Mouse (Mus musculus) erythroblast, embryonic 14.5 days (primary cell): Measurements from ENCODE around the gene Nrtn. TPM values are rescaled to one million over a fixed set of nuclear protein-coding genes. Genes with fewer than 3 reads are reported as not detected.
A peak's percentile ranks its signal among the peaks of the same experiment; 100 is the strongest.

Experiments
- H3K27me3 ChIP-seq: 2 replicates; pipeline ENCODE4 v1.6.1; 2012; ENCODE audit warnings: inconsistent platforms; ENCODE audit not compliant: control insufficient read depth
- H3K36me3 ChIP-seq: 2 replicates; pipeline ENCODE4 v1.6.1; 2012; ENCODE audit warnings: mild to moderate bottlenecking, inconsistent platforms; ENCODE audit not compliant: control insufficient read depth
- H3K4me1 ChIP-seq: 2 replicates; pipeline ENCODE4 v1.6.1; 2012; ENCODE audit warnings: inconsistent platforms; ENCODE audit not compliant: control insufficient read depth
- H3K4me3 ChIP-seq: replicated peaks from 2 replicates; pipeline ENCODE3; 2012; ENCODE audit warnings: moderate library complexity, mild to moderate bottlenecking, inconsistent platforms
- H3K9me3 ChIP-seq: 2 replicates; pipeline ENCODE4 v1.6.1; 2012; ENCODE audit warnings: low read length, inconsistent platforms, mixed read lengths; ENCODE audit not compliant: control insufficient read depth
- GATA1 ChIP-seq: IDR thresholded peaks from 2 replicates; pipeline ENCODE4 v1.6.1; 2012; ENCODE audit warnings: low read length, inconsistent platforms, mixed read lengths
- TAL1 ChIP-seq: IDR thresholded peaks from 3 replicates; pipeline ENCODE4 v1.6.1; 2012; ENCODE audit warnings: low read length, inconsistent platforms, mixed read lengths
- polyA plus RNA-seq: library from polyadenylated mRNA; stranded (reverse); fragments of >175 nt; gene quantifications from 2 replicates; pipeline ENCODE4 v1.2.3, GENCODE M21; 2012

The Nrtn gene
- polyA plus RNA-seq, 1 experiment, result 2.2 TPM

DNA sequence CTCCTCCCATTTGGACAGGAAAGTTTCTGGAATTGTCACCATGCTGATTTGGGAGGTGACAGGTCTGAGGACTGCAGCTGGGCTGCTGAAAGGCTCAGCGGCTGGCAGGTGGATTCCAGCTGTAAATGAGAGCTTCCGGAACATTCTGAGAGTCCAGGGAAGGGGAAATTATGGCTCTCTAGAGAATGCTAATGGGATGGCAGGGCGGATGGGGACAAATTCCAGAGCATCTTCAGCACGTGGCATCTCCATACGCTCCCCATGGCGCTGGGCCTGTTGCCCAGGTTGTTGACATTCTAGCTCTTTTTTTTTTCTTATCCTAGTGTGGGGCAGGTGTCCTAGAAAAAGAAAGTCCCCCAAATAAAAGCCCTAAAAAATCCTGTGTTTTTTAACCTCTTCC lies 28.2 kb downstream of the Nrtn start:
- peaks cover 58% of the 10 kb centered on the region for H3K27me3 ChIP-seq
- H3K4me3 ChIP-seq, result no peak overlapping the region
- TF ChIP-seq TAL1 (no peak), GATA1 (no peak)
- H3K9me3 ChIP-seq, result no peaks in the 10 kb centered on the region
- H3K36me3 ChIP-seq, result peaks cover 5% of the 10 kb centered on the region
- peaks cover 22% of the 10 kb centered on the region for H3K4me1 ChIP-seq

DNA sequence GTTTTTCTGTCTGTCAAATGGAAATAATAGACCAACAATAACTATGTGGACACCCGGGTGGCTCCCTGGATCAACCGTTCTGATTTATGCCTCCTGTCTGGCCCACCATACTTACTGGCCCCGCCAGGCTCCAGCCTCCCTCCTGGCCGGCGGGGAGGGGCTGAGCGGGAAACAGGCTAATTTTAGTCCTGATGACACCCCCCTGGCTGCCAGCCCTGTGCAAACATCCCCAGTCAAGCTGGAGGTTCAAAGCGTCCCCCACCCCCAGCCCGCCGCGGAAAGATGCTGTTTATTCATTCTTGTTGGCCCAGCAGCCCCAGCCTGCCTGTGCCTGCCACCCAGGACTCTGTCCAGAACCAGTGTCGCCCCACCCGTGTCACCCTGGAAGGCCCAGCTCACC lies 29.2 kb downstream of the Nrtn start:
- Histone ChIP-seq H3K4me1 (peaks cover 22% of the 10 kb centered on the region), H3K36me3 (peaks cover 16% of the 10 kb centered on the region), H3K9me3 (no peaks in the 10 kb centered on the region), H3K4me3 (no peak overlapping the region), H3K27me3 (peaks cover 53% of the 10 kb centered on the region)
- no peak for TF ChIP-seq GATA1
- no peak for TF ChIP-seq TAL1

DNA sequence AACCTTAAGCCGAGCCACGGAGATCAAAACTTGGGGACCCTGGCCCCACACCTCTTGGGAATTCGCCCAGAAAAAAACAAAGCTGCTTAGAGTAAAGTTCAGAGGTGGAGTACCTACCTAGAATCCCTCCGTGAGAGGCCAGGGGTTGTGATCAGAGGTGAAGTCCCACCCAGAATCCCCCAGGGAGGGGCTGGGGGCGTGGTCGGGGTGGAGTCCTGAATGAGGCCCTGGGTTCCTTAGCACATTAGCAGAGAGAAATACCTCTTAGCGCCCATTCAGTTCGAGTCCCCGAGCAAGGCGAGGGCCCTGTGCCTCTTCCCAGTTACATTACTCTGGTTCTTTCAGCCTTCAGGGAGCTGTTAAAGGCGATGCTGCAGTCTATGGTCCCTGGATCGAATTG lies 29.7 kb downstream of the Nrtn start:
- Histone ChIP-seq H3K4me1 (peaks cover 22% of the 10 kb centered on the region), H3K27me3 (peaks cover 51% of the 10 kb centered on the region), H3K36me3 (peaks cover 20% of the 10 kb centered on the region), H3K9me3 (no peaks in the 10 kb centered on the region), H3K4me3 (no peak overlapping the region)
- TF ChIP-seq TAL1 (no peak), GATA1 (no peak)

DNA sequence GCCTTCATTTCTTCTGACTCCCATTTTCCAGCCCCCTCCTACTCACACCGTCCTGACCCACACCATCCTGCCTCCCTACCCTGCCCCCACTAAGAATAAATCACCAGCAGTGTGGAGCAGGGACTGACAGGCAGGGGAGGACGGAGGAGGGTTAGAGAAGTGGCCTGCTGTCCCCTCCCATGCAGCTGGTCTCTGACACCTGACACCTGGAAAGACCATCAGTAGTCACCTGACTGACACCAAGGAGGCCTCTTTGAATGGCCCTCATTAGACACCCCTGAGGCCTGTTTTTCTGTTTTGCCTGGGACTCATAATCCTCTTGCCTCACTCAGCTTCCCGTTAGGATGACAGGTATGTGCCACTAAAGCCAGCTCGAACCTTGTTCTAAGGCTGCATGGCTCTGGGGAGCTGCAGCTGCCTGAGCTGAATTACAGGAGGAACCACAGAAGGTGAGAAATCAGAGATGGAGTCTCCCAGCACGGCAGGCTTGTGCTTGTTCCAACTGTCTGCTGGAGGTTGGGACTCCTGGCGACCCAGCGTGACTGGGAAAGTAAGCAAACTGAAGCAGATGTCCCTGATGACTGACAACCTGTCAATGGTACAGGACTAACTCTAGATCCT lies 30.2 kb downstream of the Nrtn start:
- Histone ChIP-seq H3K4me3 (no peak overlapping the region), H3K27me3 (peaks cover 47% of the 10 kb centered on the region), H3K9me3 (no peaks in the 10 kb centered on the region), H3K36me3 (peaks cover 25% of the 10 kb centered on the region), H3K4me1 (peaks cover 22% of the 10 kb centered on the region)
- no peak for TF ChIP-seq GATA1
- TF ChIP-seq TAL1, result no peak

DNA sequence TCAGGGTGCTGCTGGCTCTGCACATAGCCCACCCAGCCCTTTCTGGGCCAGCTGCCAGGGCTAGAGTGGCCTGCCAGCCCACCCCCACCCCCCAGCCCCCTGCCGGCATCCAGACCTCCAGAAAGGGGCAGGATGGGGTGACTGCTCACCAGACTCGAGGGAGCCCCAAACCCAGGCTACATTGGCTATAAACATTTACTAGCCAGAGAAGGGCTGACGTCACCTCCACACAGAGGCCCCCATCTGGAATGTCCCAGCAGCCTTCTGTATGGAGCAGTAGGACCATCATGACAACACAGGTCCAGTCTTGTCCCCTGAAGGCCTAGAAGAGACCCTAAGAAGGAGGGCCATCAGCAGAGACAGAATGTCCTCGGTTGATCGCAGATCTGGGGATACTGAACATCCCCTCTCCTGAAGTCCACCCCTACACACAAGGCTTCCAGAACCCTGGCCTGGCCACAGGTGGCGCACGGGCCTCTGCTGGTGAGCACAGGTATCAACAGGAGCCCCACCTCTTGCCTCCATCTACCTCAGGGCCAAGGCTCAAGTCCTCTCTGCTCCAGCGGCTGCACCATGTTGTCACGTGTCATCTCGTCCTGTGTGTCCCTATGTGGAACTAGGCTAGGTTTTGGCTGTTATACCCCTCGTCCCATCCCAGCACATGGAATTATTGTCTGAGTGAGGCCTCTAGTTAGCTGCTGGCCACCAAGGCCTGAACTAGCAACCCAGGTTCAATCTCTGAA lies 33.7 kb downstream of the Nrtn start:
- H3K9me3 ChIP-seq, result no peaks in the 10 kb centered on the region
- TF ChIP-seq GATA1, result no peak
- TF ChIP-seq TAL1, result no peak
- H3K4me3 ChIP-seq, result no peak overlapping the region
- peaks cover 37% of the 10 kb centered on the region for H3K4me1 ChIP-seq
- H3K36me3 ChIP-seq, result peaks cover 55% of the 10 kb centered on the region
- H3K27me3 ChIP-seq, result peaks cover 17% of the 10 kb centered on the region

DNA sequence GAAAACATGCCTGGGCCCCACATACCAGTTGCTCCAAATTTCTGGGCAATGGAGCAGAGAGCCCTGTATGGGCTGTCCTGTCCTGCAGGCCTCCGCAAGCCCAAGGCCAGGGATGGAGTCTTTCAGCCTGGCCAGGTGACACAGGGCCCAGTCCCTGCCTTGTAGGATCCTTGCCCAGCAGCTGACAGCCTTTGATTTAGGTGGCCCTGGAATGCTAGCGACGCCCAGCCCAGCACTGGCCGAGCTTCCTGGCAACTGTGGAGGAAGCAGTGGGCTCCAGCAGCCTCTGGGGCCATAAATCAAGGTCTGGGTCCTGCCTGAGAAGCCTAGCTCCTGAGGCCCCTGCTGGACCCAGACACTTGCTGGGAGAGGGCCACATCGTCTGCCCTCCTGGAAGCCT lies 34.9 kb downstream of the Nrtn start:
- TF ChIP-seq GATA1 (no peak), TAL1 (no peak)
- Histone ChIP-seq H3K36me3 (peaks cover 55% of the 10 kb centered on the region), H3K4me3 (no peak overlapping the region)

DNA sequence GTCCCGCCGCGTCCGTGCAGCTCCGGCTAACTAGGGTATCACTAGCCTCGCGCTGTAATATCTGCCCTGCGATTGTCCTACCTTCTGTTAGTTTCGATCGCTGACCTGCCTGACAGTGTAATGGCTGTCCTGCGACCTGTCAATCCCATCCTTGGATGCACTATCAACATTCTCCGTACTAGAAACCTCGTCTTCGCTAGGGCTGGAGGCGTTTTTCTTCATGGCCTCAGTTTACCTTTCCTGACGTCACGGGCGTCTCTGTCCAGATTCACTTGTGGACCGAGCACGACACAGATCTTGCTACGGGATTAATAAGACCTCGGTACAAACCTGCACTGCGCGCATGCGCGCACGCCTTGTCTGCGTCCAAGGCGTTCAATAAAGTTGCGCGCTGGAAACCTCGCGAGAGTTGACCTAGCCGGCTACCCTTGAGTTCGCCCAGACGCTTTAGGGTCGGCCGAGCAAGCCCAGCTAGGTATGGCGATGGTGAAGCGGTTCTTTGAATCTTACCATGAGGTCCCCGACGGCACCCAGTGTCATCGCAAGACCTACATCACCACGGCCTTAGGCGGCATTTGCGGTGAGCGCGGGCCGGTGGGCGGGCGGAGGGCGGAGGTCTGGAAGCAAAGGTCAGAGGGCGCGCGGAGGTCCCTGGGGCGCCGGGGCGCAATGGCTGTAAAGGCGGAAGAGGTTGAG lies 39.8 kb downstream of the Nrtn start, which contains the start of the genes Ndufa11 and Vmac:
Ndufa11 (plus strand) TSS at position 405 of the 696 bp plus-strand sequence.
Vmac (minus strand) TSS at position 660 of the 696 bp plus-strand sequence.
- Histone ChIP-seq H3K4me1 (peaks cover 55% of the 10 kb centered on the region), H3K36me3 (peaks cover 45% of the 10 kb centered on the region)

More for the DNA sequence above, 34.9 kb downstream of the Nrtn start:
- no peaks in the 10 kb centered on the region for H3K9me3 ChIP-seq
- peaks cover 7% of the 10 kb centered on the region for H3K27me3 ChIP-seq
- peaks cover 33% of the 10 kb centered on the region for H3K4me1 ChIP-seq

DNA sequence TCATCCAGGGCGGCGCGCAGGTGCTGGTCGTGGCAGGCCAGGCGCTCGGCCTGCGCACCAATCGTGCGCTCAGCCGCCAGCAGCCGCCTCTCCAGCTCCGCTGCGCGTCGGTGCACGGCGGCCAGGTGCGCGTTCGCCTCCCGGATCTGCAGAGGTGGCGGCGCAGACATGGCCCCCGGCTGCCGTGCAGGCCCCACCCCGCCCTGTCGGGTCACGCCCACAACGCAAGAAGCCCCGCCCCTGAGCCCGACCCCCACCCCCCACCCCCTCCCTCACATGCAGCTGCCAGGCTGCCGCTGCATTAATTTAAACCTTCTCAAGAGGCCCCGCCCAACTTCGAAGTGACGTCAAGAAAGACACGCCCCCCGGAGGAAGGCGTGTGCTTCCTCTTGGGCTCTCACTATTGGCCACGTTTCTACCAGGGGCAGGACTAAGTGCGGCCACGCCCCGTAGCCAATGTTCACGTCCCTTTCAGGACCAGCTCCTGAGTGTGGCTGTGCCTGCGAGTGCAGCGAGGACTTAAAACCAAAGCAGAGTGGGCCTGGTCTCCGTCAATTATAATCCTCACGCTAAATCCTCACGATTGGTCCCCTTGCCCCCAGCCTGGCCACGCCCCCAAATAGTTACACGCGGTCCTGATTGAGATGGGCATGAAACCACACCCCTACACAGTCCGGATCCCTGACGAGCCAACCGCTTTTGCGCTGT lies 40.5 kb downstream of the Nrtn start:
- peak overlapping the region; percentile 87 for H3K4me3 ChIP-seq
- peaks cover 45% of the 10 kb centered on the region for H3K36me3 ChIP-seq
- no peaks in the 10 kb centered on the region for H3K27me3 ChIP-seq
- TF ChIP-seq GATA1, result no peak
- no peak for TF ChIP-seq TAL1
- no peaks in the 10 kb centered on the region for H3K9me3 ChIP-seq
- H3K4me1 ChIP-seq, result peaks cover 55% of the 10 kb centered on the region

More for the DNA sequence above, 39.8 kb downstream of the Nrtn start, which contains the start of the genes Ndufa11 and Vmac:
- no peaks in the 10 kb centered on the region for H3K9me3 ChIP-seq
- H3K27me3 ChIP-seq, result no peaks in the 10 kb centered on the region
- H3K4me3 ChIP-seq, result peak within 1 kb of the TSS; percentile 87
- no peak for TF ChIP-seq TAL1
- TF ChIP-seq GATA1, result no peak
